ENCODE assay signal across 28 mouse cellular contexts in genomic region chr14:28663316-28663715, GRCm38 (mm10).
DNase-seq lines count a peak whose midpoint lies in the region; ATAC-seq lines count a peak whose summit lies in the region.
"Had no signal": no experiment of that assay in that cellular context is flagged by ENCODE, and none has a peak within 500 bp of the region (broad histone marks: within the 10 kb centered on the region; RNA-seq: fewer than 3 reads in every experiment).

No protein-coding gene starts in this region.

- no peak for DNase-seq in hindbrain, embryonic 10.5 days (ENCODE audit: low spot score)
- DNase-seq in hindbrain, embryonic 11.5 days (ENCODE audit: low spot score), result no peak
- peak; percentile 15 to 43 for DNase-seq in kidney, adult 8-10 months
- DNase-seq in kidney, postnatal 14 days, result peak; percentile 61
- DNase-seq in adrenal gland, postnatal 25 days, result no peak
- DNase-seq in right cerebral cortex, postnatal 4 days, result no peak
- DNase-seq in T-cell, adult 2 months (ENCODE audit: low spot score), result no peak
- DNase-seq: adrenal gland, adult 8-10 months; B cell, adult 2 months; cerebellum, adult 8-10 months; heart, postnatal 10 days; layer of hippocampus, postnatal 36 days; liver; lung, postnatal 4 days; right cerebral cortex, postnatal 14 days; spleen, adult 18-20 months had no signal

- H3K9ac ChIP-seq in hindbrain, embryonic 11.5 days (ENCODE audit: low read depth, low read length), result no peak overlapping the region
- H3K9ac ChIP-seq: forebrain, embryonic 13.5 days; heart, embryonic 12.5 days; hindbrain, embryonic 12.5 days; liver, embryonic 15.5 days; lung, embryonic 15.5 days; midbrain, embryonic 15.5 days; neural tube, embryonic 12.5 days had no signal

- no peak overlapping the region for H3K4me2 ChIP-seq in hindbrain, embryonic 11.5 days (replicated peaks; ENCODE audit: low read depth, low read length)
- H3K4me2 ChIP-seq: forebrain, embryonic 13.5 days; heart, embryonic 12.5 days; hindbrain, embryonic 12.5 days; liver, embryonic 15.5 days; lung, embryonic 15.5 days; midbrain, embryonic 15.5 days had no signal

- H3K4me1 ChIP-seq in hindbrain, embryonic 10.5 days (replicated peaks), result peaks cover 14% of the 10 kb centered on the region
- no peaks in the 10 kb centered on the region for H3K4me1 ChIP-seq in hindbrain, embryonic 11.5 days (replicated peaks; ENCODE audit: control insufficient read depth, insufficient read depth, low read length)
- H3K4me1 ChIP-seq: liver, embryonic 15.5 days; lung, embryonic 15.5 days; midbrain, embryonic 15.5 days had no signal

- H3K36me3 ChIP-seq in hindbrain, embryonic 10.5 days, result no peaks in the 10 kb centered on the region
- no peaks in the 10 kb centered on the region for H3K36me3 ChIP-seq in hindbrain, embryonic 11.5 days (ENCODE audit: control insufficient read depth, insufficient read depth, low read length)
- H3K36me3 ChIP-seq: G1E; heart, embryonic 12.5 days; hindbrain, embryonic 12.5 days; liver, embryonic 15.5 days; lung, embryonic 15.5 days; midbrain, embryonic 15.5 days; neural tube, embryonic 12.5 days had no signal

- peak overlapping the region; percentile 64; the same call in 1 of the 2 replicates for H3K27ac ChIP-seq in hindbrain, embryonic 10.5 days
- no peak overlapping the region for H3K27ac ChIP-seq in hindbrain, embryonic 11.5 days (ENCODE audit: low read depth, low read length)
- H3K27ac ChIP-seq: forebrain, embryonic 13.5 days; hindbrain, embryonic 12.5 days; liver, embryonic 15.5 days; lung, embryonic 15.5 days; midbrain, embryonic 15.5 days; neural tube, embryonic 12.5 days had no signal

- WGBS in hindbrain, embryonic 10.5 days, result 88% methylated on average over 1 of the region's 1 CpGs
- WGBS in hindbrain, embryonic 11.5 days, result 87% methylated on average over 1 of the region's 1 CpGs

- ATAC-seq in hindbrain, embryonic 11.5 days (ENCODE audit: low FRiP score), result no peak
- ATAC-seq: activated CD4-positive, CD25-positive, alpha-beta regulatory T cell, adult 4 months; forebrain, embryonic 13.5 days; intestine, postnatal 0 days; midbrain, embryonic 15.5 days had no signal

- no peaks in the 10 kb centered on the region for H3K27me3 ChIP-seq in hindbrain, embryonic 10.5 days (ENCODE audit: insufficient read depth, poor library complexity, severe bottlenecking)
- H3K27me3 ChIP-seq in hindbrain, embryonic 11.5 days (ENCODE audit: control insufficient read depth, insufficient read depth, low read length), result no peaks in the 10 kb centered on the region
- H3K27me3 ChIP-seq: CH12.LX; forebrain, embryonic 13.5 days; heart, embryonic 12.5 days; hindbrain, embryonic 12.5 days; liver, embryonic 15.5 days; lung, embryonic 15.5 days; midbrain, embryonic 15.5 days; neural tube, embryonic 12.5 days had no signal

- H3K9me3 ChIP-seq in hindbrain, embryonic 10.5 days, result no peaks in the 10 kb centered on the region
- H3K9me3 ChIP-seq in hindbrain, embryonic 11.5 days (ENCODE audit: control insufficient read depth, low read length), result no peaks in the 10 kb centered on the region
- H3K9me3 ChIP-seq: forebrain, embryonic 13.5 days; heart, embryonic 12.5 days; hindbrain, embryonic 12.5 days; liver, embryonic 15.5 days; lung, embryonic 15.5 days; midbrain, embryonic 15.5 days; neural tube, embryonic 12.5 days had no signal

- no peak overlapping the region for H3K4me3 ChIP-seq in hindbrain, embryonic 10.5 days
- H3K4me3 ChIP-seq in hindbrain, embryonic 11.5 days (ENCODE audit: low read depth, low read length), result no peak overlapping the region
- H3K4me3 ChIP-seq: erythroblast, embryonic 14.5 days; forebrain, embryonic 13.5 days; heart, embryonic 12.5 days; hindbrain, embryonic 12.5 days; liver, embryonic 15.5 days; lung, embryonic 15.5 days; midbrain, embryonic 15.5 days; neural tube, embryonic 12.5 days had no signal

Comparison
In these comparisons a context has a peak if more than half of its experiments do, and no peak if none do; other contexts are left out.
1. DNase-seq: peak in kidney, adult 8-10 months (2 of 2) and kidney, postnatal 14 days (single experiment); none in hindbrain, embryonic 10.5 days (single experiment), hindbrain, embryonic 11.5 days (single experiment), adrenal gland, postnatal 25 days (single experiment), right cerebral cortex, postnatal 4 days (single experiment) and T-cell, adult 2 months (single experiment).